Mouse (Mus musculus) intestine, embryonic 16.5 days (tissue): ENCODE measurements around the gene Mia2. TPM values are rescaled to one million over a fixed set of nuclear protein-coding genes. Genes with fewer than 3 reads are reported as not detected.

Source experiments
- ATAC-seq: fragments of 200-750 bp; cut with Nextera tagmentation; 2 replicates; pipeline ENCODE4 v1.8.0; 2017; ENCODE audit warnings: moderate TSS enrichment, moderate library complexity
- H3K27ac ChIP-seq: fragments of 300-500 bp; sonication (generic); 2 replicates; pipeline ENCODE4 v1.5.1; 2014; ENCODE audit warnings: mild to moderate bottlenecking, low read length
- H3K27me3 ChIP-seq: fragments of 300-500 bp; sonication (generic); replicated peaks from 2 replicates; pipeline ENCODE4 v1.6.1; 2014; ENCODE audit warnings: low read length, control low read depth, mixed read lengths; ENCODE audit not compliant: control insufficient read depth, insufficient read depth
- H3K36me3 ChIP-seq: fragments of 300-500 bp; sonication (generic); 2 replicates; pipeline ENCODE4 v1.6.1; 2014; ENCODE audit warnings: low read length, control low read depth; ENCODE audit not compliant: control insufficient read depth, insufficient read depth
- H3K4me1 ChIP-seq: fragments of 300-500 bp; sonication (generic); 2 replicates; pipeline ENCODE4 v1.6.1; 2014; ENCODE audit warnings: low read length, control low read depth, mixed read lengths; ENCODE audit not compliant: control insufficient read depth, insufficient read depth
- H3K4me2 ChIP-seq: fragments of 300-500 bp; sonication (generic); 2 replicates; pipeline ENCODE4 v1.6.1; 2014; ENCODE audit warnings: low read depth, low read length, control low read depth
- H3K4me3 ChIP-seq: fragments of 300-500 bp; sonication (generic); 2 replicates; pipeline ENCODE4 v1.5.1; 2014; ENCODE audit warnings: mild to moderate bottlenecking, low read length
- H3K9ac ChIP-seq: fragments of 300-500 bp; sonication (generic); 2 replicates; pipeline ENCODE4 v1.6.1; 2014; ENCODE audit warnings: low read depth, low read length
- H3K9me3 ChIP-seq: fragments of 300-500 bp; sonication (generic); 2 replicates; pipeline ENCODE4 v1.6.1; 2016; ENCODE audit warnings: low read length, control low read depth; ENCODE audit not compliant: control insufficient read depth
- WGBS: fragments of 180-500 bp; shearing (Covaris S2); extraction: QIAGEN DNeasy Blood & Tissue Kit; methylation state at CpG from one replicate; pipeline ENCODE4 v1.1.7; 2014; 5-methylcytosine and 5-hydroxymethylcytosine counted together
- polyA plus RNA-seq: library from polyadenylated mRNA; unstranded; fragments of >200 nt; fragmentation: Nextera tagmentation; extraction: Ambion mirVana; gene quantifications from 2 replicates; pipeline ENCODE4 v1.2.1, GENCODE M21; 2015

Mia2 gene
- polyA plus RNA-seq, 1 experiment from 2014 or later = 88.2 TPM

DNA sequence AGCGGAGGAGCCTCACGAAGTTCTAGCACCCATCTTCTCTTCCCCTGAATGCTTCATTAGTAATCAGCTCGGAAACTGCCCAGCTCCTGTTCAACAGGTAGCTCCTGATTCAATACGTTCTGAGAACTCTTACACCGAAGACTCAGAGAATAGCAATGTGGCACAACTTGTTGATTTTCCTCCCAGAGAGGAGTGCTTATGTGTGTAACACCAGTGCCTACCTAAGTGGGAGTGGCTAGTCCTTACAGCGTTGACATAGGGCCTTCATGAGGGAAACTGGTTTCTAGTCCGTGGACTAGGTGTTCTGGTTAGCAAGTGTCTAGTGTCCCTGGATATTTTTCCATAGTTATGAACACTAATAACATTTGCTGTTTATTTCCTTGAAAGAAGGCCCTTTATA is 33.4 kb downstream of the Mia2 start:
- ATAC-seq = peak; percentile 41
- H3K4me2 ChIP-seq = 0 out of 2 replicates have a peak overlapping the region, but pooled peaks have one; percentile 24
- H3K9me3 ChIP-seq = no peaks in the 10 kb centered on the region
- WGBS = 33% methylated on average over 7 of the region's 7 CpGs
- H3K9ac ChIP-seq = 0 out of 2 replicates have a peak overlapping the region, but pooled peaks have one; percentile 14
- H3K4me3 ChIP-seq = no peak overlapping the region
- peak overlapping the region; percentile 49; the same call in 1 of the 2 replicates for H3K27ac ChIP-seq
- no peaks in the 10 kb centered on the region for H3K36me3 ChIP-seq
- peaks cover 14% of the 10 kb centered on the region for H3K4me1 ChIP-seq
- no peaks in the 10 kb centered on the region for H3K27me3 ChIP-seq

DNA sequence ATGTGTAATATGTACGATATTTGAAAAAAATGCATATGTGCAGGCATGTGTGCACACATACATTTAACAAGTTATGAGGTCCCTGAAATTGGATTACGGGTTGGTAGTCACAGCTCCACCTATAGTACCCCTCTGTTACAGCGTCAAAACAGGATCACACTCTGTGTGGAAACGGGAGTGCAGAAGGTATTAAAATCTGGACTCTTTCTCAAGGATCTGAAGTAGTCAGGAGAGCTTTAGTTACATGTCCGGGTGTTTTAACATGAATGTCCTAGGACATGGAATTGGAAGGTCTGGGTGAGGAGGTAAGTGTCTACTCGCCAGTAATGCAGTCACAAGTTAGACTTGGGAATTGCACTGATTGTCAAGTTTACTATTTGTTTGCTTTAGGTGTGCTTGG is 34.0 kb downstream of the Mia2 start:
- 9% methylated on average over 6 of the region's 6 CpGs for WGBS
- no peaks in the 10 kb centered on the region for H3K9me3 ChIP-seq
- H3K9ac ChIP-seq = peak overlapping the region; percentile 56
- no peaks in the 10 kb centered on the region for H3K27me3 ChIP-seq
- H3K36me3 ChIP-seq = no peaks in the 10 kb centered on the region
- H3K4me3 ChIP-seq = peak overlapping the region; percentile 54
- H3K4me2 ChIP-seq = peak overlapping the region; percentile 62
- H3K27ac ChIP-seq = peak overlapping the region; percentile 85
- peak; percentile 41 for ATAC-seq
- peaks cover 14% of the 10 kb centered on the region for H3K4me1 ChIP-seq

- H3K36me3 ChIP-seq = no peaks in the 10 kb centered on the region
Observed at GRCm38 (mm10) chr12:59130249-59130648, 34.6 kb downstream of the Mia2 start.

GRCm38 (mm10) chr12:59130651-59131577 is 35.3 kb downstream of the Mia2 start:
- under 1% methylated on average over 98 of the region's 100 CpGs for WGBS
- ATAC-seq = peak; percentile 93
- H3K4me3 ChIP-seq = peak overlapping the region; percentile 90
- peak overlapping the region; percentile 84 for H3K4me2 ChIP-seq
- H3K4me1 ChIP-seq = peaks cover 14% of the 10 kb centered on the region
- H3K9ac ChIP-seq = peak overlapping the region; percentile 94
- H3K27ac ChIP-seq = peak overlapping the region; percentile 98
- H3K9me3 ChIP-seq = no peaks in the 10 kb centered on the region
- no peaks in the 10 kb centered on the region for H3K27me3 ChIP-seq
- H3K36me3 ChIP-seq = no peaks in the 10 kb centered on the region

More at GRCm38 (mm10) chr12:59130249-59130648, 34.6 kb downstream of the Mia2 start:
- H3K27me3 ChIP-seq = no peaks in the 10 kb centered on the region
- WGBS = 8% methylated on average over 3 of the region's 3 CpGs
- H3K4me3 ChIP-seq = peak overlapping the region; percentile 90
- peak; percentile 51 for ATAC-seq
- peak overlapping the region; percentile 98 for H3K27ac ChIP-seq
- H3K4me2 ChIP-seq = peak overlapping the region; percentile 84
- H3K9me3 ChIP-seq = no peaks in the 10 kb centered on the region
- H3K4me1 ChIP-seq = peaks cover 14% of the 10 kb centered on the region
- H3K9ac ChIP-seq = peak overlapping the region; percentile 94

DNA sequence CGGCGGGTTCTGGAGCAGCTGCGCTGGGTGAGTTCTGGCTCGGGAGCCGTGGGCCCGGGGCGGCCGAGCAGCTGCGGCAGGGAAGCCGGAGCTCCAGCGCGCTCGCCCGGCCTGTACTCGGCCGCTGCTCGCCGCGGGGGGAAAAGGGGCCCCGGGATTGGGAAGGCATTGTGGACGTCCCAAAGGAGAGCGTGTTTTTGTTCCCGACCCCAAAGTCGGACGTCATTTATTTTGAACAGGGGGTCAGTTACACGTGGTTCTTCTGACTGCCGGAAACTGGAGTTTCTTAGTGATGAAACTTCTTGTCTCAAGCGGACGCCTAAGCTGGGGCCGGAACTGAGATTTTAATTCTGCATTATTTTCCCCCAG is 36.0 kb downstream of the Mia2 start:
- ATAC-seq = no peak; the same call in 1 of the 2 replicates
- H3K4me2 ChIP-seq = peak overlapping the region; percentile 55
- peak overlapping the region; percentile 98 for H3K27ac ChIP-seq
- peak overlapping the region; percentile 90 for H3K4me3 ChIP-seq
- peak overlapping the region; percentile 94 for H3K9ac ChIP-seq
- H3K4me1 ChIP-seq = peaks cover 14% of the 10 kb centered on the region
- no peaks in the 10 kb centered on the region for H3K27me3 ChIP-seq
- no peaks in the 10 kb centered on the region for H3K36me3 ChIP-seq
- H3K9me3 ChIP-seq = no peaks in the 10 kb centered on the region
- 0% methylated on average over 30 of the region's 30 CpGs for WGBS

- Histone ChIP-seq H3K27ac (no peak overlapping the region), H3K9me3 (no peaks in the 10 kb centered on the region), H3K9ac (peak overlapping the region; percentile 94), H3K27me3 (no peaks in the 10 kb centered on the region), H3K36me3 (no peaks in the 10 kb centered on the region), H3K4me3 (peak overlapping the region; percentile 90), H3K4me2 (peak overlapping the region; percentile 55), H3K4me1 (peaks cover 14% of the 10 kb centered on the region)
- ATAC-seq = no peak
- 39% methylated on average over 3 of the region's 3 CpGs for WGBS
Observed at GRCm38 (mm10) chr12:59132462-59132861, 36.9 kb downstream of the Mia2 start.

DNA sequence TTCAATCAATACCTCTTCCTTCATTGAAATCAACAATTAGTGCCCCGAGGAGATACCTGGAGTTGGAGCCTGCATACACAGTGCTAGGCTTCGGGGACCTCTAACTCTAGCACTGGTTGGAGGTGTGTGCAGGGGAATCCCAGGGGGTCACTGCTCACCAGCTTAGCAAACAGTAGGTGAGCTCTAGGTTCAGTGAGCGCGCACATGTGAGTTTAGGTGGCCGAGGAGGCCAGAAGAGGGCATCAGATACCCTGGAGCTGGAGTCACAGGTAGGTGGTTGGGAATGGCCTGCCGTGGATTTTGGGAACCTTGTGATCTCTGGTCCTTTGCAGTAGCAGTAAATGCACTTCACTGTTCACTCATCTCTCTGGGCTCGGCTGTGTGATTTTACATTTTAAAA is 37.3 kb downstream of the Mia2 start:
- peaks cover 14% of the 10 kb centered on the region for H3K4me1 ChIP-seq
- 68% methylated on average over 7 of the region's 7 CpGs for WGBS
- peak overlapping the region; percentile 55 for H3K4me2 ChIP-seq
- no peak overlapping the region for H3K27ac ChIP-seq
- H3K36me3 ChIP-seq = no peaks in the 10 kb centered on the region
- no peaks in the 10 kb centered on the region for H3K27me3 ChIP-seq
- no peaks in the 10 kb centered on the region for H3K9me3 ChIP-seq
- no peak for ATAC-seq
- peak overlapping the region; percentile 39; the same call in 1 of the 2 replicates for H3K9ac ChIP-seq
- H3K4me3 ChIP-seq = peak overlapping the region; percentile 16; the same call in 1 of the 2 replicates

GRCm38 (mm10) chr12:59133437-59133999 is 37.9 kb downstream of the Mia2 start:
- Histone ChIP-seq H3K4me2 (peak overlapping the region; percentile 55; the same call in 1 of the 2 replicates), H3K4me1 (peaks cover 14% of the 10 kb centered on the region), H3K36me3 (no peaks in the 10 kb centered on the region), H3K27ac (no peak overlapping the region), H3K4me3 (no peak overlapping the region), H3K9me3 (no peaks in the 10 kb centered on the region), H3K27me3 (no peaks in the 10 kb centered on the region), H3K9ac (no peak overlapping the region)
- 87% methylated on average over 10 of the region's 10 CpGs for WGBS
- ATAC-seq = no peak

- Histone ChIP-seq H3K9me3 (no peaks in the 10 kb centered on the region), H3K27ac (no peak overlapping the region), H3K36me3 (peaks cover 8% of the 10 kb centered on the region), H3K9ac (no peak overlapping the region), H3K4me3 (no peak overlapping the region), H3K4me2 (no peak overlapping the region), H3K4me1 (peaks cover 11% of the 10 kb centered on the region), H3K27me3 (no peaks in the 10 kb centered on the region)
- no peak for ATAC-seq
- WGBS = 93% methylated on average over 4 of the region's 4 CpGs
Observed at GRCm38 (mm10) chr12:59135096-59135495, 39.5 kb downstream of the Mia2 start.
